Mouse (Mus musculus): ENCODE data around the gene Tubb4b.

DNA sequence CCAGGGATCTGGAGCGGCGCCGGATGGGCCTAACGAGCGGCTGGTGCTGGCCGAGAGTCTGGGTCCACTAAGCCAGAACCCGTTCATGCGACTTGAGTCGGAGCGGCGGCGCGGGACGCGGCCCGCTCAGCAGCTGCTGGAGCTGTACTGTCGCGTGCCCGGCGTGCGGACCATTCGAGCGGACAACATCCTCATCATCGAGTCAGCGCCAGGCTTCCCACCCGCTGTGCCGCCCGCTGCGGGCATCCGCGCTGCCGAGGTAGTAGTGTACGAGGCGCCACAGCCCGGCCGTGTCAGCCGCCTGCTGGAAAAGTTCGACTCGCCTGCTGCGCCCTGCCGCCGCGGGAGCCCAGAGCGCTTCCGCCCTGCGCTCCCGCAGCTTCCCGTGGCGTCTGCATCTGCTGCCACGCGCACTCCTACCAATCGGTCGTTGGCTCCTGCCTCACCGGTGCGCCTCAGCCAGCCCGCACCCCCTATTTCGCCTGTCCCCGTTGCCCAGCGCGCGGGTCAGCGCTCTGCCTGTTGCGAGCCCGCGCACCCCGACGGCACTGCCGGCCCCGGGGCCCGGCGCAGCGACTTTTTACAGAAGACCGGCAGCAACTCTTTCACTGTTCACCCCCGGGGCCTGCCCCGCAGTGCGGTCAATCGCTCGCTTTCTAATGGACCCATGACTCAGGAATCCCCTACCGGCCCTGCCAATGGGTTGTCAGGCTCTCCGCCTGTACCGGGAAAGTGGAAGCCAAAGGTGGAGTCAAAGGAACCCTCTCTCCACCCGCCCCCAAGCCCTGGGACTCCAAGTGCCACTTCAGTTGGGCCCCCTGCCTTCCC is 38.5 kb upstream of the Tubb4b start:
- no peak for TF ChIP-seq CTCF (IDR thresholded peaks at IDR 0.05; ENCODE audit: extremely low read depth, insufficient read depth, low read length)
- no peak for TF ChIP-seq POLR2A (IDR thresholded peaks at IDR 0.05; ENCODE audit: extremely low read depth, insufficient read depth, low read length)
